Mouse (Mus musculus) mature B cell (primary cell): ENCODE measurements around the gene Mafk.
"Not testable (repeated sequence)": the region's sequence is repeated elsewhere in the genome, so short reads cannot be mapped to it uniquely, and the experiment has no call there.

Experiments
- in situ Hi-C: fragments of 300-500 bp; cut with MboI; formaldehyde crosslinking; loops from 2 replicates; pipeline ENCODE4 v1.14.3; 2019

Mafk gene

DNA sequence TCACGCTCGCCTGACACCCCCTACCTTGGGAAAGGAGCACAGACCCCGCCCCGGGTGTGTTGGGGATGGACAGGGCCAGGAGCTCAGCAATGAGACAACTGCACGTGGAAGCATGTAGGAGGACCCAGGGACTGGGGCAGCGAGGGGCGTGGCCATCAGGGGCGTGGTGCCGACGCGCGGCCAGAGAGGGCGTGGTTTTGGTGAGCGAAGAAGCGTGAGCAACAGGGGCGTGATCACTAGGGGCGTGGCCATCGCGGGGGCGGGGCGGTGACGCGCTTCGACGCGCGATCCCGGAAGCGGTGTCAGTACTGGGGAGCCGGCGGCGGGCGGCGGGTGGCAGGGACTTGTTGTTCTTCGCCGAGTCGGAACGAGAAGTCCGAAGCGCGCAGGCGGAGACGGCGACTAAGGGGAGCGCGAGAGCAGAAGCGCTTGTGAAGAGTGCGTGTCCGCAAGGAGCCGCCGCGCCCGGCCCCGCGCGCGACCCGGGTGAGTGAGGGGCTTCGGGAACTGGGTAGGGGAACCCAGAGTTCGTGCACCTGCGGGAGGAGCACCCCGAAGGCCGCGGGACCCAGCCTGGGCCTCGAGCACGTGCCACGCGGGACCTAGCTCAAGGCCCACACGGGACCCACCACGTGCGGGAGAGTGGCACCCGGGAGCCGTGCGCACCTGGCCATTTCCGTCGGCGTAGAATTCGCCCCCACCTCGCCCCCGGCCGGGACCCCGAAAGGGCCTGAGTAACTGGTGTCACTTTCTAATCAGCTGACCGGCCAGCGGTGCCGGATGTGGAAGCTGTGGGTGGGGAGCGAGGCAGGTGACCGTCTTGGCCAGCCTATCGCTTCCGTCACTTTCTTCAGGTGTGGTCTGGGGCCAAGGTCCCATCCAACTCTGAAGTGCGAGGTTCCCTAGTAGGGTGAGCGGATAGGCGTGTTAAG is at the start of gene Mafk:
TSS of gene Mafk (plus strand) at position 287 of the 932 bp plus-strand sequence.
- in situ Hi-C loops, result no loop called here

DNA sequence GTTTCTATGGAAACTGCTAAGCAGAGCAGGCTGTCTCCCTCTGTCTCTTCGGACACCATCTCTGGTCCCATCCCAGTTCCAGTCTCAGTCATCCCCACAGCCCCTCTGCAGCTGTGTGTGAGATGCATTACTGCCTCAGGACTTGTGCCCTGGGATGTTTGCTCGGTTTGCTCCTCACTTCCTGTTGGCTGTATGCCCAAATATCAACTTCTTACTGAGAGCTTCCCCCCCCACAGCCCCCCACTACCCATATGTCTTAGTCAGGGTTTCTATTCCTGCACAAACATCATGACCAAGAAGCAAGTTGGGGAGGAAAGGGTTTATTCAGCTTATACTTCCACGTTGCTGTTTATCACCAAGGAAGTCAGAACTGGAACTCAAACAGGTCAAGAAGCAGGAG is 48.7 kb upstream of the Mafk start:
- in situ Hi-C loops, result not testable (repeated sequence)

GRCm38 (mm10) chr5:139745771-139746170 is 45.5 kb upstream of the Mafk start:
- in situ Hi-C loops, result no loop called here

DNA sequence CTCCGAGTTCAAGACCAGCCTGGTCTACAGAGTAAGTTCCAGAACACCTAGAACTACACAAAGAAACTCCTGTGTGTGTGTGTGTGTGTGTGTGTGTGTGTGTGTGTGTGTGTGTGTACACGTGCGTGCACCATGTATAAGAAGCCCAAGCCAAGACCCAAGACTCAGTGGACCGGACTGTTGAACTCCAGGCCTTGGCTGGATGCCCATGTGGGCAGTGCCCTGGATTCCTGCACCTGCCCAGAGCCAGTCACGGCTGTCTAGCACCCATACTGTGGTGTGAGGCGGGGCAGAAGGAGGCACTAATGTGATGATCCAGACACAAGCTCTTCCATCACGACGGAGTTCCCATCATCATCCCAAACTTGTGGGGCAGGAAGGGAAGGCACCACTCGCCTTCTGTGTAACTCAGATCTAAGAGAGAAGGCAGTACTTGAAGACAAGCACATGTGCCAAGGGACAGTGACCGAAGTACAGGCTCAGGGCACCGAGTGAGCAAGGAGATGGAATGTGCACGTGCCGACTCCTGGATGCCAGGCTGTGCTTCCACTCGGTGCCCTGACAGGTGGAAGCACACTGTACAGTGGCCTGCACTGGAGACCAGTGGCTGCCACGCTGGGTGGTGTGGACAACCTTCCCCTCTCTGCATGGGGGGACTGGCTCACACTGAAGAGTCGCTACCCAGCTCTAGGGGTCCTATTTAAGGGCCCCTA is 41.7 kb upstream of the Mafk start:
- in situ Hi-C loops, result no loop called here

DNA sequence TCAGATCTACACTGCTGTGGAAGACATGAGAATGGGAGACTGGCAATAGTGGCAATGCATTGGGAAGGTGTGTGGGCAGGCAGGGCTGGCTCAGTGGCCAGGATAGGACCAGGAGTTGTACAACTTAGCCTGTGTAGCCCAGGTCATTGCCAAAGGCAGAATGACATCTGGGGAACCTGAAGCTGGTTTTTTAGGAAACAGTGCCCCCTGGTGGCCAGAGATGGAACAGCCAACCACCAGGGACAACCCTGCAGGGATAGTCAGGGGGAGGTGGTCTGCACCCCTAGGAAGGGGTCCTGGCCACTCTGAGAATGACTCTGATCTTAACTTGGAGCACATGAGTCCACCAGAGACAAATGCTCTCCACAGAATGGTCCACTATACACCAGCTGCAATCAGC is 40.8 kb upstream of the Mafk start:
- in situ Hi-C loops, result no loop called here

- in situ Hi-C loops, result no loop called here
These were observed 36.6 kb upstream of the Mafk start for GRCm38 (mm10) chr5:139754753-139755152.

- in situ Hi-C loops, result no loop called here
These were observed 35.2 kb upstream of the Mafk start for GRCm38 (mm10) chr5:139756135-139756534.

DNA sequence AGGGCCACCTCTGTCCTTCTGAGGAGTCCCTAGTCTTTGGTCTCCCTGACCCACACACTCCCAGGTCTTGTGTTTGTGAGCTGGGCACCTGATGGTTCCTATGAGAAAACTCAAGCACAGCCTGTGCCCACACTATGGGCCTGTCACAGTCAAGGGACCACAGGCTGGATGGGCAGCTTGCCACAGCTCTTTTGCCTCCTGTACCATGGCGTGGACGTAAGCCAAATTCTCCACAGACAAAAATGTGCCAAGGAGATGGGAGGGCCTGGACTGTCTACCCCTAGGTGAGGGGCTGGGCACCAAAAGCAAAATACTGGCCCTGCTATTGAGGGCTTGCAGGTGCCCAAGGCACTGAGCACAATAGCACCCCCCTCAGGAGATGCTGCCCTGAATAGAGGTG is 34.7 kb upstream of the Mafk start:
- in situ Hi-C loops, result no loop called here

- in situ Hi-C loops, result no loop called here
These were observed 33.2 kb upstream of the Mafk start for GRCm38 (mm10) chr5:139758096-139758495.

- in situ Hi-C loops, result no loop called here
These were observed 27.0 kb upstream of the Mafk start for GRCm38 (mm10) chr5:139764296-139764695.

GRCm38 (mm10) chr5:139768216-139768615 is 23.1 kb upstream of the Mafk start:
- in situ Hi-C loops, result no loop called here

GRCm38 (mm10) chr5:139775216-139775926 is 15.9 kb upstream of the Mafk start, which contains the start of gene Ints1:
Ints1 (minus strand) TSS chr5:139775674.
- in situ Hi-C loops, result no loop called here

- in situ Hi-C loops, result no loop called here
These were observed 14.3 kb upstream of the Mafk start for GRCm38 (mm10) chr5:139776966-139777365.

DNA sequence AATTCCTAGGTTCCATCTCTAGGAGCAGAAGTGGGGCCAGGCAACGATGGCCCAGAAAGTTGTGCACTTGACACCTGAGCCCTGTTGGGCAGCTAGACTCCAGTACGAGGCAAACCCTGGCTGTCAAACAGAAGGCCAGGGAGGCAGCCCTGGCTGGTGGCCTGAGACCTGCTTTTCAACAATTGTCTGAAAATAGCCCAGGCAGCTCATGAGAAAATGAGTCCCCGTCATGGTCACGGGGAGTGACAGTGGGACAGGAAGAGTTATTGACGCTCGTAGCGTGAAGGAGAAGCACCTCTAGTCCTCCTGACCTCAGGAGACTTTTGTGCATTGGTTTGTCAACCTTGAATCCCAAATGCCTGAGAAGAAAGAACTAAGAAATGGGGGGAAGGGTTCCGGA is 9.9 kb upstream of the Mafk start:
- in situ Hi-C loops, result no loop called here

DNA sequence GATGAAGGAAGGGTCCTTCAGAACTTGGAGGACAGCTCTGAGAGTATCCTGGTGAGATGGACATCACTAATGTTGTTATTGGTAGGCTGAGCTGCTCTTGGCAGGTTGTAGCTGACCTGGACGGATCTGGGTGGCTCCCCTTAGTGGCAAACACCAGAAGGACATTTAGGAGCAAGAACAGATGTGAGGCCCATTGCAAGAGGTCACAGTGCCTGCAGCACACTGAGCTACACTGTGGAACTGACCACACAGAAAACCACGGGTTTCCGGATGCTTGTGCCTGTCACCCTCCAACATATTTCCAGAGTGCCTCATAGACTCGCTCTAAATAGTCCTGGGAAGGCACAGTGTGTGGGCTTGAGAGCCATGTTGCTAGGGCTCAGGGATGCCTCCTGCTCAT is 1.8 kb upstream of the Mafk start:
- in situ Hi-C loops, result no loop called here

GRCm38 (mm10) chr5:139792159-139792775 is 954 bp downstream of the Mafk start:
- in situ Hi-C loops, result no loop called here

GRCm38 (mm10) chr5:139792966-139793337 is 1.6 kb downstream of the Mafk start:
- in situ Hi-C loops, result no loop called here

GRCm38 (mm10) chr5:139793338-139794089 is 2.2 kb downstream of the Mafk start:
- in situ Hi-C loops, result no loop called here

DNA sequence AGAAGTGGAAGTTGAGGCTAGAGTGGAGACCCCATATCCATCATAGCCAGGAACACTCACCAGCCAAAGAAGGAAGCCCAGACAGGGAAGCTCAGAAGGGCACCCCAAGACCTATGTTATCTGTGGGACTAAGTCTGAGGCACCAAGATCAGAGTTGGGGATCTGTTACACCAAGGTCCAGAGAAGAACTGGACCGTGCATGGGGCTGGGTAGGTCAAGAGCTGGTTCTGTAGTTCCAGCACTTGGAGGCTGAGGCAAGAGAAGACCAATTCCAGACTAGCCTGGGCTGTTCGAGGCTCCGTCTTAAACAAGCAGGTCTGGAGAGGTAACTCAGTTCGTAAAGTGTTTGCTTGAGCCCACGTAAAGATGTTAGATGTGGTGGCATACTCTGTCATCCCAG is 2.8 kb downstream of the Mafk start:
- in situ Hi-C loops, result no loop called here

DNA sequence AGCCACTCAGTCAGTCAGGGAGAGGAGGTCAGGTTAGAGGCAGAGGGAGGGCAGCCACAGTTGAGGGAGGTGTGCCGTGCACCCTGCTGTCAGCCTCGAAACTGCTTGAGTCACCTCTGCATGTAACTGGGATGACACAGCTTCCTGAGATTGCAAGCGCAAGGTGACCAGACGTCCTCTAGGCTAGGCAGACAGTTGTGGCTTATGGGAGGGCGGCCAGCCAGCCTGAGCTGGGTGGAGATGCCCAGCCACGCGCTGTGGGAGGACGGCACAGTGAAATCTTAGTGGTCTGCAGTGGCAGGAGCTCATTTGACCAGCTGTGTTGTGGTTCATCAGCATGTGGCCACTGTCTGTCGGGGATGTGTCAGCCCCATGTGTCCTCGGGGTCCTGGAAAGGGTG is 3.6 kb downstream of the Mafk start:
- in situ Hi-C loops, result no loop called here

- in situ Hi-C loops, result no loop called here
These were observed 4.8 kb downstream of the Mafk start for GRCm38 (mm10) chr5:139796001-139796620.
